Mouse (Mus musculus): ENCODE data around the gene Myo1h.

The Myo1h gene

GRCm38 (mm10) chr5:114360968-114361367 is 72.0 kb downstream of the Myo1h start:
- no peak for DNase-seq

DNA sequence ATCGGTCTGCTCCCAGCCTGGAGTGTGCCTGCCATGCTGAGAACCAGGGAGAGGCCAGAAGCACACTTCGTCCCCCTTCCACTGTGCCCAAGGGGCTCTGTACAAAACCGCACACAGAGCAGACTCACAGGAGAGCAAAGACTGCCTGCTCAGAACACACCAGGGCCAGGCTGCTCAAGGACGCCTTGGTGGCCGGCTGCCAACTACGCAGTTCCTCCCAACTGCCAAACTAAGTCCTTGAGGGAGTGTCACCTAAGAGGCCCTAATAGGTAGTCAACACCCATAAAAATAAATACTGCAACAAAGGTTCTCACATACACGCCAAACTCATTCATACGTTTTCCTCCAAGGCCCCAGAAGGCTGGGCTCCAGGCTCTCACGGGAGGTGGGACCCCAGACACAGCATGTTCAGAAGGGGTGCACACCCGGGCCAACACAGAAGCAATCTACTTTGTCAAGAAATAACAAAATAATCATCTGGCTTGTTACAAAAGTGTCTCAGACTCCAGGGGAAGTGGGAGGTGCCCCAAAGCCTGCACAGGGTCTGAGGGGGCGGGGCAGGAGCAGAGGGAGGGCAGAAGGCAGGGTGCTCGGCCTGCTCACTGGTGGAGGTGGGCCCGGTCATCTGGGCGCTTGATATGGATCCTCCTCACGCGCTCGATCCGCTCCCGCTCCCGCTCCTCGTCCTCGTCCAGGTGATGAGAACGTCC is 76.2 kb downstream of the Myo1h start:
- DNase-seq = peak in 1 of 2 experiments; percentile 23

DNA sequence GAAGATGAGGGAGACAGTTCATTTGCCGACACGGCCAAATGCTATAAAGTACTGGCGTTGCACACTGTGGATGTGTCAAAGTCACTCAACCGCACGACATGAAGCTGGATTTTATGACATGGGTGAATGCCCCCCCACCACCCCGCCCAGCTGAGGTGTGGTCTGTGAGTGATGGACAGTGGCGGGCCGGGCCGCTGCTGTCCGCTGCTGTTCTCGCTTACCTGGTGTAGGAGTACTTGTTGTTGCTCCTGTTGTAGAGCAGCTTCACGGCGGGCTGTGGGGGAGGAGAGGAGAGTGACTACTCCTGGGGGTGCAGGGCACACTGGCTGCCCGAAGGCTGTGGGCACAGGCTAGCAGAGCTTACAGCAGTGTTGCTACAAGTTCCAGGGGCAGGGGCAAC is 79.2 kb downstream of the Myo1h start:
- no peak for DNase-seq

DNA sequence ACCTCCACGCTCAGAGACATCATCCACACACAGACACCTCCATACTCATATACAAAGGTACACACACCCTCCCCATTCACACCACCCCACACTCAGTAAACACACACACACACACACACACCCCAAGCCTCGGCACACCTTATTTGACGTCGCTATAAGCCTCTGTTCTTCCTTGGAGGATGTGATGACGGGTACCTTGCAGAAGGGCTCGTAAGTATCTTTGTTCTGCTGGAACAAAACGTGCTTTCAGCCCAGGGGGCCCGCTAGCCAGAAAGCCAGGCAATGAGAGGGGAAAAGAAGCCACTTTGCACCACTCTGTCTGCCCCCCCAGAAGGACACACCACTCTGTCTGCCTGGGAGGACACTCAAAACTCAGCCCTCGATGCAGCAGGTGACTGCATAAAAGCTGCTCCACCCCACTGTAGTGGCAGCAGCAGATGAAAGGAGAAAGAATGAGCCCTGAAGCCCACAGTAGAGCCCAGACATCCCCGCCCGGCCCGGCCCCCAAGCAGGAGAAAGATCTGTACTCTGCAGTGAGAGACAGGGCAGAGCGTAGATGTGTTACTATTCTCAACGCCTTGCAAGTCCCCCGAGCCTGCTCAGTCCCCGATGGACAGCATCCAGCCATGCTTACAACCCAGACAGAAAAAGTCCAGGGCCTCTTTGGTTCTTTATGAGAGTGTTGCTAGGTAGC is 80.0 kb downstream of the Myo1h start:
- no peak for DNase-seq

DNA sequence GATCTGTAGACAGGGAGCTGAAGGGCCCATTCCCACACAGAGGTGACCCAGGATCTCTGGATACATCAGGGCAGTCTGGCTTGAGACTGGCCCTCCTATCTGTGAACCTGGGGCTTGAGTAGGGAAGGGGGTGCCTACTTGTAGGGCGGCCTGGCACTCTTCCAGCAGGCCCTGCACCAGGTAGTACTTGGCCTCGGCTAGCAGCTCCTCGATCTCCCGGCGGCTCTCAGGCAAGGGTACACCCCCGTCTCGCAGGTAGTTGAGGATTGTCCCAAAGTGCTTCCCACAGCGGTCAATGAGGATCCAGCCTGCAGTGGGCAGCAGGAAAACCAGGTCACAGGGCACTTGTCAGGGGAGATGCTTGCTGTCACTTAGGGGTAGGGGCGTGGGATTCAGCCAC is 81.0 kb downstream of the Myo1h start:
- no peak for DNase-seq

DNA sequence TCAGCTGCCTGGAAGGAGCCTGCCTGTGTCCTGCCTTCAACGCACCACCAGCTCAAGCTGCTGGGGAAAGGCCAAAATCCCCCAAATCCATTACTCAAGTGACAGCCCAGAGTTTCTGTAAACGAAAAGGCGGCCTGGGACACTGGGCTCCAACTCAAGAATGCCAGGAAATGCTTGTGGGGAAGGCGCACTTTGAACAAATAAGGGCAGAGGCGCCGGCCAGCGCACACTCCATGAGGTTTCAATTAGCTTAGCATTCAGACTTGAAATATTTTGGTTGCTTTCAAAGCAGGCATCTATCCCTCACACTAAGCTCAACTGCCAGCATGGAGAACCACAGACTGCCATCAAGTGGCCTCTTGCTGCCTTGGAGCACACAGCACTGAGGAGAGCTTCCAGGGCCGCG is 81.4 kb downstream of the Myo1h start:
- DNase-seq = peak in 1 of 2 experiments; percentile 26

DNA sequence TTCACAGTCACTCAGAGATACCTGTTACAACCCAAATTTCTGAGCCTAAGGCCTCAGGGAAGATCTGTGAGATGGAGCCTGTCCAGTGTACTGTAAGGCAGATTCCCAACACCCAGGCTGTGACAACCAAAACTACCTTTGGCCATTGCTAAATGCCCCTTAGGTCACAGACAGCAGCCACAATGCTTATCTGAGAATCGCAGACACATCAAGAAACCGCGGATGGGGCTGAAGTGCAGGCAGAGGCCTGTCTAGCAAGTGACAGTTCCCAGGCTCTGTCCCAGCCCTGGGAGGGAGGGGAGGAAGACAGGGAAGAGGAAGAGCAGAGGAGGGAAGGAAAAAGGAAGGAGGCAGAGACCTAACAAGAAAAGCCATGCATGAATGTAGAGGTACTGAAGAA is 82.4 kb downstream of the Myo1h start:
- no peak for DNase-seq

DNA sequence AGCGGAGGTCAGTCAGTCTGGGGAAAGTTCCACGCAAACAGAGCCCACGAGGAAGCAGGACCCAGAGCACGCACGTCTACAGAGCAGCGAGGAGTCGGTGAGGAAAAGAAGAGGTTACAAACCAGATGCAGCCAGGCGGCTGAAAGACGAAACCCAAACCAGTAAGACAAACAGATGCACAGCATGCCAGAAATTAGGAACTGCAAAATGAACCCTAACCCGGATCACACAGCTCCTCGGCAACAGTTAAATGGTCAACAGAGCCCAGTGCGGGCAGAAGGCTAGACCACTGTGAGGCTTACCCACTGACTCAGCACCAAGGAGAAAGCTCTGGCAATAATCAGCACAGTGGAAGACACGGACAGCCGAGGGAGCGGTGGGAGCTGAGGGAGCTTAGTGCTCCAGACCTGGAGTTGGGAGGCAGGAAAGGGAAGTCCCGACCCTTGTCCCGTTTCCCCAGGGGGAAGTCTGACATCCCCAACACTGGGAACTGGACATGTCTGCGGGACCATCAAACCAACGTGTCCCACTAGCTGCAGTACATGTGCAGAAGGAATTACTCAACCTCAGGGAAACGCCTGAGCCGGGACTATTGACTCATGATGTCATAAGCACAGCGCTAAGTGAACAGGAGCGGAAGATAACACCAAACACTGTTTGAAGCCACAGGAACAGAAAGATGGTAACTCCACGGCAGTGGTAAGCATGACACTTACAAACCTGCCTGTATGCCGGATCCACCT is 82.9 kb downstream of the Myo1h start:
- DNase-seq = no peak

- DNase-seq = no peak
Observed at GRCm38 (mm10) chr5:114372565-114372964, 83.6 kb downstream of the Myo1h start.

DNA sequence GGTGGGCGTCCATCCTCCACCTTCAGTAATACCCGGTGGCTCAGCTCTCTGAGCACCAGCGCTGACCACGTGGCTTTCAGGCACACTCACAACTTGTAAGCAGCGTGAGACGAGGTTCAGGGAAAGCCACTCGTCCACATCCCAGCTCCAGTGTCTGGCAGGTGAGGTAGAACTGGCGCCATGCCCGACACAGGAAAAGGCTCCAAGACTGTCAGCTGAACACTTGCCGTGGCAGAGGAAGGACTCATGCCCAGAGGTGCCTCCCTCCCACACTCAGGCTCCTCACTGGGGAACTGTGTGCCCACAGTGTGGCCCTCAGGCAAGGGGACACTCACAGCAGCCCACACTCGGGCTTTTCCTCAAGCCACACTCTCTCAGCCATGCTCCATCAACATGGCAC is 84.2 kb downstream of the Myo1h start:
- DNase-seq = peak; percentile 35 to 41

GRCm38 (mm10) chr5:114373581-114373980 is 84.6 kb downstream of the Myo1h start:
- DNase-seq = no peak

DNA sequence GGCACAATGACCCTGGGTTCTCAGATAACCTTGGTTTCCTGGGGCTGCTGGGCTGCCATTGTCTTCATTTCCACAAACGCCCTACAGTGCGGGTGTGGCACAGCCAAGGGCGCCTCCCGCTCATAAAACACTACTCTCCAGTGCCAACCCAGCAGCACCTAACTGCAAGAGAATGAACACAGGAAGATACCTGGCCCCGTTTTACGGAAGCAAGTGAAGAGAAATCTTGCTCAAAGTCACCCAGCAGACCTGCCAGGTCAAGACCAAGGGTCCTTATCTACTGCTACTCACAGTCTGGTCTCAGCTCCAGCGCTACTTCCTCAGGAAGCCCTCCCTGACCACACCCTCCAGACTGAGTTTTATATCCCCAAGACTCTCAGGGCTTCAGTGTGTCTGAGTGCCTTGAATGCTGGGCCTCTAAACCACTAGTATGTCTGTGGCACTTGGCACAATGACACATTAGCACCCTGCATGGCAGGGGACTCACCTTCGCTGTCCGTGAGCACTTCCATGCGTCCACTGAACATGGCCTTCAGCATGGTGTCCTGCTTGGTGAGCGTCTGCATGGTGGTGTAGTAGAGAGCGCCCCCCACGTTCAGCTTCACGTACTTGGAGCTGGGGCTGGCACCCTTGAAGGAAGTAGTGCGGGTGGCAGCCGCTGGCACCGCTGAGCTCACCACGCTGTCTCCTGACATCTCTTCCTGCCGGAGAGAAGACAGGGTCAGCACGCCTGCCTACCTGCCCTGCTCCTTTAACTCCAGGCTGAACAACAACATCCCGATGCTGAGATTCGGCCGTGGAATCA is 85.6 kb downstream of the Myo1h start:
- no peak for DNase-seq

GRCm38 (mm10) chr5:114378177-114378920 is 89.4 kb downstream of the Myo1h start:
- no peak for DNase-seq

GRCm38 (mm10) chr5:114378936-114379335 is 90.0 kb downstream of the Myo1h start:
- DNase-seq = no peak

DNA sequence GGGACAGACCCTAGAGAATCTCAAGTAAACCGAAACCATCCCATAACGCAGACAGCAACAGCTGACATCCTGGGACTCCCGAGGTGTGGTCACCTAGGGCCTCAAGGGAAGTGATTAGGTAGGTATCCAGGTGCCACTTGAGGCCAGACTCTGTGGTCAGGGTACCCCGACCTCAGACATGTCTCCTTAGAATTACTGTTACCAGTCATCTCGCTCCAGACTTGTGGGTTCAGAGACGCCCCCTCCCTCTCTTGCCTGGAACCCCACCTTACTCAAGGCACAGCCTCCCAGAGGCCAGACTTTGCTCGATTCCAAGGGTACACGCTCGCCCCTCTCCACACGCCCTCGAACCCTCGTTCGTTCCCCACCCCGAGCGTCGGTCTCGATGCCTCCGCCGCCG is 90.8 kb downstream of the Myo1h start:
- no peak for DNase-seq

GRCm38 (mm10) chr5:114380209-114381012 is 91.4 kb downstream of the Myo1h start, which contains the start of the genes Kctd10 and Ube3b:
Gene Kctd10 (minus strand): TSS chr5:114380508.
Gene Ube3b (plus strand): TSS chr5:114380607.
- DNase-seq = peak; percentile 92 to 95

DNA sequence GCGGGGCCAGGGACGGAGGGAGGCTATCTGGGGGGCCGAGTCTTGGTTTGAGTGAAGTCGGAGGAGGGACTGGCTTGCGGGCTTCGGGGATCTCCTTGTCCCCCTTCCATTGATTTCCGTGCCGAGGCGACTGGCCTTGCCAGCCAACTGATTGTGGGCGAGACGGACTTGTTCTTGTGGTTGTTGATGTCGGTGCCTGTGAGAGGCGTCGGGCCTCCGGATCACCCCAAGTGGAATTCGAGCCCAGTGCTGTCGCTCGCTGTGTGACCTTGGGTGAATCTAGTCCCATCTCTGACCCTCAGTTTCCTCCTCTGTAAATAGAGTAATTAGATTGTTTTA is 92.0 kb downstream of the Myo1h start:
- DNase-seq = no peak

GRCm38 (mm10) chr5:114383184-114383904 is 94.4 kb downstream of the Myo1h start:
- peak; percentile 63 to 74 for DNase-seq

DNA sequence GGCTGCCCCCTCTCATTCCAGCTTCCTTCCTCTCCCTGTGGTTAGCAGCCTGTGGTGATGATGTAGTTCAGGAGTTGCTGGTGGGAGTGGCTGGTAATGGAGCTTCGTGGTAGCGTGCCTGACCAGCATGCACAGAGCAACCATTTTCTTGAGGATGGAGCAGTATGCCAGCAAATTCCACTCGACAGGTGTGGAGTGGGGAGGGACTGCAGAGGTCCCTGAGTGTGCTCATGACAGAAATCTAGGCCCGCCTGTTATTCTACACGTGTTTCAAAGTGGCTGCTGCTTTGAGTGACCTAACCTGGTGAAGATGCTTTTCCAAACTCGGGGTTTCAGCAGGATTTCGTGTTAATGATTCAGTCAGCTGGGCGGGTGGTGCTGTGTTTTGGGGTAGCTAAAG is 95.5 kb downstream of the Myo1h start:
- no peak for DNase-seq

GRCm38 (mm10) chr5:114393169-114393568 is 104.2 kb downstream of the Myo1h start:
- DNase-seq = no peak

- peak in 1 of 2 experiments; percentile 27 for DNase-seq
Observed at GRCm38 (mm10) chr5:114406592-114406991, 117.6 kb downstream of the Myo1h start.

All from cerebellum, postnatal 10 days (tissue).